29 mouse cellular contexts compared by ENCODE assay signal in the genomic region with DNA sequence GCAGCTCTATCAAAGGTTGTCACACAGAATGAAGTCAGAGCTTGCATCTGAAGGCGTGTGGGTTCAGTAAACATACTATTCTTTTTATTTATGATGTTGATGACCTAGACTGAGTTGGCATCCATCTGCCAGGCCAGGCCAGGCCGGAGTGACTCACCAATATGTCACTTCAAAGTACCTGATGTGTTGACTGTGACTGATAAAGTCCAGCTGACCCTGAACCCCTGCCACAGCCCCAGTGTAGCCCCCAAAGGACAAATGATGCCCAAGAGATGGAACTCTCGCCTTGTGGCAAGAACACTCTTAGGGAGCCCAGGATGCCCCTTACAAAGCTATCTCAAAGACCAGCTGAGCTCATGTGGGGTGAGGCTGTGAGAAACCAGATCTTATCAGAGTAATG. TPM values are rescaled to one million over a fixed set of nuclear protein-coding genes. Genes with fewer than 3 reads are reported as not detected.
"Had no signal": no experiment of that assay in that cellular context is flagged by ENCODE, and none has a peak within 500 bp of the region (broad histone marks: within the 10 kb centered on the region; RNA-seq: fewer than 3 reads in every experiment).

No protein-coding gene starts in this region.

- ATAC-seq: liver, embryonic 12.5 days; midbrain, embryonic 13.5 days; midbrain, embryonic 16.5 days had no signal

- H3K9ac ChIP-seq: limb, embryonic 13.5 days; liver, embryonic 12.5 days; liver, embryonic 15.5 days; lung, embryonic 15.5 days; midbrain, embryonic 13.5 days; neural tube, embryonic 13.5 days; stomach, embryonic 15.5 days had no signal

- H3K9me3 ChIP-seq: limb, embryonic 10.5 days; limb, embryonic 13.5 days; liver, embryonic 12.5 days; liver, embryonic 15.5 days; lung, embryonic 15.5 days; megakaryocyte, embryonic 14.5 days; midbrain, embryonic 10.5 days; midbrain, embryonic 13.5 days; neural tube, embryonic 13.5 days; stomach, embryonic 15.5 days had no signal

- H3K36me3 ChIP-seq: limb, embryonic 10.5 days; limb, embryonic 13.5 days; liver, embryonic 12.5 days; liver, embryonic 15.5 days; lung, embryonic 15.5 days; midbrain, embryonic 10.5 days; midbrain, embryonic 13.5 days; neural tube, embryonic 13.5 days; stomach, embryonic 15.5 days had no signal

- H3K4me3 ChIP-seq: limb, embryonic 10.5 days; limb, embryonic 13.5 days; liver, embryonic 12.5 days; liver, embryonic 15.5 days; lung, embryonic 15.5 days; megakaryocyte, embryonic 14.5 days; midbrain, embryonic 10.5 days; midbrain, embryonic 13.5 days; myocyte; neural tube, embryonic 13.5 days; stomach, embryonic 15.5 days had no signal

- DNase-seq: kidney, postnatal 14 days; kidney, postnatal 4 days; liver; lung, adult 18-20 months; lung, postnatal 10 days; lung, postnatal 36 days; retina, postnatal 1 day; right cerebral cortex, postnatal 25 days; spleen, adult 18-20 months; thymus, postnatal 25 days had no signal

- H3K27ac ChIP-seq: limb, embryonic 13.5 days; liver, embryonic 12.5 days; liver, embryonic 15.5 days; lung, embryonic 15.5 days; midbrain, embryonic 10.5 days; midbrain, embryonic 13.5 days; neural tube, embryonic 13.5 days; stomach, embryonic 15.5 days had no signal

- H3K4me2 ChIP-seq: limb, embryonic 13.5 days; liver, embryonic 12.5 days; liver, embryonic 15.5 days; lung, embryonic 15.5 days; midbrain, embryonic 13.5 days; neural tube, embryonic 13.5 days; stomach, embryonic 15.5 days had no signal

- H3K4me1 ChIP-seq: liver, embryonic 12.5 days; liver, embryonic 15.5 days; lung, embryonic 15.5 days; stomach, embryonic 15.5 days had no signal

- H3K27me3 ChIP-seq: liver, embryonic 15.5 days; lung, embryonic 15.5 days; midbrain, embryonic 13.5 days; neural tube, embryonic 13.5 days; stomach, embryonic 15.5 days had no signal

RNA-seq across cellular contexts. Expression of a gene that starts 13.4 kb away (rescaled TPM):
- total RNA-seq: monocyte, adult 5-6 weeks had no signal
- polyA plus RNA-seq: kidney, embryonic 16.5 days; limb, embryonic 10.5 days; limb, embryonic 13.5 days; liver, embryonic 12.5 days; liver, embryonic 15.5 days; midbrain, embryonic 13.5 days; midbrain, embryonic 16.5 days; neural tube, embryonic 13.5 days had no signal

RNA-seq across cellular contexts. Expression of a gene that starts 18.2 kb away (rescaled TPM):
- total RNA-seq: layer of hippocampus, adult 18-20 months; layer of hippocampus, postnatal 14 days; left cerebral cortex, postnatal 25 days had no signal

RNA-seq across cellular contexts. Expression of a gene that starts 54.6 kb away (rescaled TPM):
- total RNA-seq: layer of hippocampus, adult 18-20 months; layer of hippocampus, postnatal 14 days; left cerebral cortex, adult 8-10 months; left cerebral cortex, postnatal 25 days; monocyte, adult 5-6 weeks; neutrophil, adult 5-6 weeks had no signal
- polyA plus RNA-seq: midbrain, embryonic 16.5 days; neural tube, embryonic 13.5 days had no signal
